Mouse (Mus musculus) heart, embryonic 12.5 days (tissue): ENCODE measurements around the gene Ipo7. TPM values are rescaled to one million over a fixed set of nuclear protein-coding genes. Genes with fewer than 3 reads are reported as not detected.

Experiments used
- ATAC-seq: fragments of 200-750 bp; cut with Nextera tagmentation; 2 replicates; pipeline ENCODE4 v1.8.0; 2017; ENCODE audit warnings: moderate TSS enrichment, moderate library complexity; ENCODE audit not compliant: insufficient number of reproducible peaks, low FRiP score
- H3K27ac ChIP-seq: fragments of 300-500 bp; sonication (generic); 2 replicates; pipeline ENCODE4 v1.5.1; 2016; ENCODE audit warnings: mild to moderate bottlenecking, moderate library complexity; ENCODE audit not compliant: poor library complexity, severe bottlenecking
- H3K27me3 ChIP-seq: fragments of 300-500 bp; sonication (generic); replicated peaks from 2 replicates; pipeline ENCODE4 v1.6.1; 2016; ENCODE audit warnings: mild to moderate bottlenecking, moderate library complexity
- H3K36me3 ChIP-seq: fragments of 300-500 bp; sonication (generic); 2 replicates; pipeline ENCODE4 v1.6.1; 2016; ENCODE audit warnings: mild to moderate bottlenecking, moderate library complexity
- H3K4me1 ChIP-seq: fragments of 300-500 bp; sonication (generic); replicated peaks from 2 replicates; pipeline ENCODE4 v1.6.1; 2016; ENCODE audit warnings: mild to moderate bottlenecking
- H3K4me2 ChIP-seq: fragments of 300-500 bp; sonication (generic); 2 replicates; pipeline ENCODE4 v1.6.1; 2016; ENCODE audit warnings: mild to moderate bottlenecking, moderate library complexity
- H3K4me3 ChIP-seq: fragments of 300-500 bp; sonication (generic); 2 replicates; pipeline ENCODE4 v1.5.1; 2016; ENCODE audit warnings: mild to moderate bottlenecking
- H3K9ac ChIP-seq: fragments of 300-500 bp; sonication (generic); 2 replicates; pipeline ENCODE4 v1.6.1; 2016; ENCODE audit warnings: mild to moderate bottlenecking, moderate library complexity
- H3K9me3 ChIP-seq: fragments of 300-500 bp; sonication (generic); replicated peaks from 2 replicates; pipeline ENCODE4 v1.6.1; 2016; ENCODE audit warnings: mild to moderate bottlenecking, moderate library complexity
- WGBS: fragments of 180-500 bp; shearing (Covaris S2); methylation state at CpG from one replicate; pipeline ENCODE4 v1.1.7; 2016; 5-methylcytosine and 5-hydroxymethylcytosine counted together
- polyA plus RNA-seq: library from polyadenylated mRNA; unstranded; fragments of >200 nt; fragmentation: Nextera tagmentation; extraction: Ambion mirVana; gene quantifications from 2 replicates; pipeline ENCODE4 v1.2.1, GENCODE M21; 2016

Gene Ipo7
- polyA plus RNA-seq, 1 experiment from 2014 or later = 43.8 TPM

- Histone ChIP-seq H3K4me3 (peak overlapping the region; percentile 58), H3K27me3 (no peaks in the 10 kb centered on the region), H3K9ac (peak overlapping the region; percentile 96), H3K9me3 (no peaks in the 10 kb centered on the region), H3K36me3 (peaks cover 32% of the 10 kb centered on the region), H3K4me1 (peaks cover 15% of the 10 kb centered on the region), H3K4me2 (peak overlapping the region; percentile 66), H3K27ac (peak overlapping the region; percentile 100)
- WGBS = under 1% methylated on average over 46 of the region's 48 CpGs
- ATAC-seq = peak; percentile 89
Measured at GRCm38 (mm10) chr7:110061752-110062273, 43.7 kb downstream of the Ipo7 start.

DNA sequence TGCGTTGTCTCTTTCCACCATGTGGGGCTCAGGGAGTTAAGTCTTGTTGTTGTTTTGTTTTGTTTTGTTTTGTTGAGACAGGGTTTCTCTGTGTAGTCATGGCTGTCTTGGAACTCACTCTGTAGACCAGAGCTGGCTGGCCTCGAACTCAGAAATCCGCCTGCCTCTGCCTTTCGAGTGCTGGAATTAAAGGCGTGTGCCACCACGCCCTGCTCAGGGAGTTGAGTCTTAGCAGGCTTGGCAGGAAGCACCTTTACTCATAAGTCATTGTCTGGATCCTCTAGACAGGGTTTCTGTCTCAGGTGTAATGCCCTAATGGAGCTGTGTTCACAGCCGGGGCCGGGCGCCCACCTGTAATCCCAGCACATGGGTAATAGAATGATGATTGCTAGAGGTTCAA is 45.7 kb downstream of the Ipo7 start:
- peaks cover 37% of the 10 kb centered on the region for H3K36me3 ChIP-seq
- H3K9ac ChIP-seq = no peak overlapping the region
- H3K9me3 ChIP-seq = no peaks in the 10 kb centered on the region
- H3K4me2 ChIP-seq = no peak overlapping the region
- WGBS = 92% methylated on average over 9 of the region's 9 CpGs
- peaks cover 15% of the 10 kb centered on the region for H3K4me1 ChIP-seq
- no peak overlapping the region for H3K27ac ChIP-seq
- no peak for ATAC-seq
- no peak overlapping the region for H3K4me3 ChIP-seq
- no peaks in the 10 kb centered on the region for H3K27me3 ChIP-seq

- Histone ChIP-seq H3K9ac (no peak overlapping the region), H3K27ac (no peak overlapping the region), H3K9me3 (no peaks in the 10 kb centered on the region), H3K27me3 (no peaks in the 10 kb centered on the region), H3K4me1 (no peaks in the 10 kb centered on the region), H3K36me3 (peaks cover 66% of the 10 kb centered on the region), H3K4me3 (no peak overlapping the region), H3K4me2 (no peak overlapping the region)
- ATAC-seq = no peak
- 76% methylated on average over 2 of the region's 2 CpGs for WGBS
Measured at GRCm38 (mm10) chr7:110069070-110069469, 51.0 kb downstream of the Ipo7 start.

DNA sequence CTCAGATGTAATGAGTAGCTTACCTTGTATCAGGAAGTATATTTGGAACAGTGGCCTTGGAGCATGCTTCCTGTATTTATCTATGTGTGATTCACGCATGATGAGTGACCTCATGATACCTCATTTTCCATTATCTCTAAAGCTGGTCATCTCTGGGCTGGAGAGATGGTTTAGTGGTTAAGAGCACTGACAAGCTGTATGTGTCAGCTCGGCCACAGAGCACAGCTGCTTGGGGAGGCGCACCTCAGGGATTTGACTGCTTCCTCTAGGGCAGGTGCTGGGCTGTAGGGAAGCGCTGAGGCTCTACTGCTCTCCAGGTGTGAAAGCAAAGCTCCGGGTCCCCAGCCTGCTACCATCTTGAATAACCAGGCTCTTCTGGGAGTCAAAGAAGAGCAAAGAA is 60.1 kb downstream of the Ipo7 start:
- Histone ChIP-seq H3K9me3 (no peaks in the 10 kb centered on the region), H3K4me2 (no peak overlapping the region), H3K9ac (no peak overlapping the region), H3K4me1 (no peaks in the 10 kb centered on the region), H3K4me3 (no peak overlapping the region), H3K36me3 (peaks cover 83% of the 10 kb centered on the region), H3K27me3 (no peaks in the 10 kb centered on the region), H3K27ac (no peak overlapping the region)
- ATAC-seq = no peak
- WGBS = 87% methylated on average over 5 of the region's 5 CpGs

- no peak overlapping the region for H3K9ac ChIP-seq
- no peak for ATAC-seq
- 70% methylated on average over 13 of the region's 13 CpGs for WGBS
- peaks cover 91% of the 10 kb centered on the region for H3K36me3 ChIP-seq
- H3K4me3 ChIP-seq = no peak overlapping the region
- H3K27ac ChIP-seq = no peak overlapping the region
- no peak overlapping the region for H3K4me2 ChIP-seq
- H3K27me3 ChIP-seq = no peaks in the 10 kb centered on the region
- H3K4me1 ChIP-seq = no peaks in the 10 kb centered on the region
- H3K9me3 ChIP-seq = no peaks in the 10 kb centered on the region
Measured at GRCm38 (mm10) chr7:110083386-110084165, 65.5 kb downstream of the Ipo7 start.

- H3K9ac ChIP-seq = no peak overlapping the region
- no peak for ATAC-seq
- no peaks in the 10 kb centered on the region for H3K9me3 ChIP-seq
- H3K4me2 ChIP-seq = no peak overlapping the region
- no peaks in the 10 kb centered on the region for H3K4me1 ChIP-seq
- peaks cover 92% of the 10 kb centered on the region for H3K36me3 ChIP-seq
- no peaks in the 10 kb centered on the region for H3K27me3 ChIP-seq
- no peak overlapping the region for H3K4me3 ChIP-seq
- no peak overlapping the region for H3K27ac ChIP-seq
Measured at GRCm38 (mm10) chr7:110085217-110085616, 67.1 kb downstream of the Ipo7 start.

DNA sequence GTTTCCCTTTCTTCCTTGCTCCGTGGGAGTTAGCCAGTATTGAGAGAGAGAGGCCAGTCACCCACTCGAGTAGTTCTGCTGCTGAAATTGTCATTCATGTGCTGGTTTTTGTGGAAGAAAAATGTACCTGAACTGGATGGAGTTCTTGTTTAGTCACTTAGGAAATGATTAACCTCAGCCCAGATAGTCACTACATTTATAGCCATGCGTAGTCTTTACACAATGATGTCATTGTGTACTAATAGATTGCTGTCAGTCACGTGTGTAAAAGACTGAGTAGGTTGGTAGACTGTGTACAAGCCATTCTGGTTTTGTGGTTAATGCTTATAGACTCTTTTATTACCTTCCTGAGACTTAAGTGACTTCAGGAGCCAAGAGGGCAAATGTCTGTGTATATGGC is 69.8 kb downstream of the Ipo7 start:
- 78% methylated on average over 4 of the region's 4 CpGs for WGBS
- peaks cover 93% of the 10 kb centered on the region for H3K36me3 ChIP-seq
- no peak overlapping the region for H3K4me3 ChIP-seq

GRCm38 (mm10) chr7:110091670-110092069 is 73.6 kb downstream of the Ipo7 start:
- Histone ChIP-seq H3K9ac (no peak overlapping the region), H3K4me2 (no peak overlapping the region), H3K27ac (no peak overlapping the region), H3K36me3 (peaks cover 88% of the 10 kb centered on the region), H3K4me3 (no peak overlapping the region), H3K27me3 (no peaks in the 10 kb centered on the region), H3K4me1 (no peaks in the 10 kb centered on the region), H3K9me3 (no peaks in the 10 kb centered on the region)
- 86% methylated on average over 7 of the region's 7 CpGs for WGBS
- no peak for ATAC-seq

More for the DNA sequence above, 69.8 kb downstream of the Ipo7 start:
- ATAC-seq = no peak
- Histone ChIP-seq H3K27ac (no peak overlapping the region), H3K4me2 (no peak overlapping the region), H3K4me1 (no peaks in the 10 kb centered on the region), H3K27me3 (no peaks in the 10 kb centered on the region), H3K9ac (no peak overlapping the region), H3K9me3 (no peaks in the 10 kb centered on the region)

DNA sequence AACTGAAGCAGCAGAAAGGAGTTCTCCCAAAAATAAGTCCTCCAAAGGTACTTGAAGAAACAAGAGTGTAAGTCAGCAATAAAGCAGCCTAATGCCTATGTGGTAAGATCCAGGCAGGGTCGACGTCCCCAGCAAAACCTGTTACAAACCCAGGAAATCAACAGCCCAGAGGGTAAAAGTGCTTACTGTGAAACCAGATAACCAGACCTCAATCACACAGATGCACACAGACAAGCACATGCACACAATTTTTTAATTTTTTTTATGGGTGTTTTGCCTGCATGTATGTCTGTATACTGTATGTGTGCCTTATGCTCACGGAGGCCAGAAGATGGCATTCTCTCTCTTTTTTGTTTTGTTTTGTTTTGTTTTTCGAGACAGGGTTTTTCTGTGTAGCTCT is 78.3 kb downstream of the Ipo7 start:
- H3K27me3 ChIP-seq = no peaks in the 10 kb centered on the region
- H3K27ac ChIP-seq = no peak overlapping the region
- no peaks in the 10 kb centered on the region for H3K9me3 ChIP-seq
- no peak overlapping the region for H3K9ac ChIP-seq
- no peak for ATAC-seq
- peaks cover 49% of the 10 kb centered on the region for H3K36me3 ChIP-seq
- H3K4me2 ChIP-seq = no peak overlapping the region
- peaks cover 7% of the 10 kb centered on the region for H3K4me1 ChIP-seq
- 81% methylated on average over 4 of the region's 4 CpGs for WGBS
- no peak overlapping the region for H3K4me3 ChIP-seq

DNA sequence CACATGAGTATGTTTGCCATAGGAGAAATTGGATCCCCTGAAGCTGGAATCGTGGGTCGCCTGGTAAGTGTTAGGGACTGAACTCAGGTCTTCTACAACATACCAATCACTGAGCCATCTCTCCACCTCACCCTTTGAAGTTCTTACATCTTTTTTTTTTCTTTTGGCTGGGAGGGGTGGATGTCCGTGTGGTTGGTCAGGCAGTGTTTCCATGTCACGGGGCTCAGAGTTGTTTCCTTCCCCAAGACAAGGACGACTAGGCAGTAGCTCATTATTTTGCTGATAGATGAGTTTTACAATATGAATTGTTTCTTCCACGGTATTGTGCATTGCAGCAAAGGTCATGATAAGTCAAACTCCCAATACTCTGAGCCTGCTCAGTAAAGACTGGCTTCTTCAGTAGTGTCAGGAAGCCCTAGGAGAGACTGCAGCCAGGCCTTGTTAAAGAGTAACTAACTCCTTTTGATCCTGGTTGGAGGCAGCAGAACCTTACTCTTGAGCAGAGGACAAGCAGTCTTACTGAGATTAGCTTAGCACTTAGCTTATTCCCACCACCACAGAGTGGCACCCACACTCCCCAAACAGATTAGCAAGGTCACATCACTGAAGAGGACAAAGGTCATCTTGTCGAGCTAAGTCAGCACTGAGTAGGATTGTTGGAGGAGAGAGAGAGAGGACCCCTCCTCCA is 79.2 kb downstream of the Ipo7 start:
- H3K4me1 ChIP-seq = peaks cover 7% of the 10 kb centered on the region
- H3K9me3 ChIP-seq = no peaks in the 10 kb centered on the region
- peaks cover 42% of the 10 kb centered on the region for H3K36me3 ChIP-seq
- no peak overlapping the region for H3K4me2 ChIP-seq
- no peak overlapping the region for H3K27ac ChIP-seq
- no peak overlapping the region for H3K4me3 ChIP-seq
- WGBS = 60% methylated on average over 7 of the region's 7 CpGs
- 0 out of 2 replicates have a peak overlapping the region, but pooled peaks have one; percentile 8 for H3K9ac ChIP-seq
- no peaks in the 10 kb centered on the region for H3K27me3 ChIP-seq
- no peak for ATAC-seq

- H3K27ac ChIP-seq = no peak overlapping the region
- no peak for ATAC-seq
- WGBS = 53% methylated on average over 6 of the region's 6 CpGs
Measured at GRCm38 (mm10) chr7:110100854-110101253, 82.8 kb downstream of the Ipo7 start.

More at GRCm38 (mm10) chr7:110100854-110101253, 82.8 kb downstream of the Ipo7 start:
- no peak overlapping the region for H3K4me3 ChIP-seq
- H3K4me1 ChIP-seq = peaks cover 7% of the 10 kb centered on the region
- H3K9me3 ChIP-seq = no peaks in the 10 kb centered on the region
- peaks cover 10% of the 10 kb centered on the region for H3K36me3 ChIP-seq
- no peak overlapping the region for H3K9ac ChIP-seq
- no peak overlapping the region for H3K4me2 ChIP-seq
- H3K27me3 ChIP-seq = no peaks in the 10 kb centered on the region
